Mouse (Mus musculus): Measurements from ENCODE around the gene Tymp.

DNA sequence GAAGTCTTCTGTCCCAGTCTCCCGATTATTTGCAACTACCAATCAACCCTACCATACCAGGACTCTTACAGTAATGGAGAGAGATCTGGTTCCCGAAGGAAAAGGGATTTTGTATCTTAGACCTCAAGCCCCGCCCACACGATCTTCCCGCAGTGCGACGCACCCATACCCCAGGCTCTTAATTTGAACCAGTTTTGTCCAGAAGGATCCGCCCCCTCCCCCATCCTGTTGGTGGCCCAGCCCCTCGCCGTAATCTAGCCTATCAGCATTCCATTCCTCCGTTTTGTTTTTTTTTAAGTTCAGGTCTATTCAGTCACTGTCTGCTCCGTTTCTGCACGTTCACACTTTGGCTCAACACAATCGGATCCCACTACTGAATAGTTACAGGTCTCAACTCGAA is 20.5 kb downstream of the Tymp start:
- TF ChIP-seq TCF12 (IDR thresholded peaks at IDR 0.05; ENCODE audit: insufficient read depth, poor library complexity, severe bottlenecking) (no peak), MAX (IDR thresholded peaks at IDR 0.05; ENCODE audit: low read depth) (no peak), POLR2AphosphoS2 (IDR thresholded peaks at IDR 0.05; ENCODE audit: insufficient read length, low read depth) (peak; percentile 58), POLR2A (IDR thresholded peaks at IDR 0.05; ENCODE audit: insufficient read length, low read depth) (peak; percentile 47), USF1 (IDR thresholded peaks at IDR 0.05; ENCODE audit: low read depth) (no peak), TCF3 (IDR thresholded peaks at IDR 0.05; ENCODE audit: insufficient read length, low read depth) (no peak), E2F4 (IDR thresholded peaks at IDR 0.05; ENCODE audit: insufficient read depth) (peak; percentile 13), REST (IDR thresholded peaks at IDR 0.05; ENCODE audit: insufficient read depth, insufficient read length) (no peak)
